Mouse (Mus musculus): ENCODE measurements at regions not wholly inside any gene's neighbourhood (a gene's known extent, or its start where the extent isn't known, plus 50 kb on each side); places are given as distances from the start of the nearest gene placed in this dataset.

- no peak for TF ChIP-seq POLR2A (IDR thresholded peaks at IDR 0.05; ENCODE audit: control insufficient read depth, extremely low read depth, insufficient read depth, low read length, poor library complexity)
- no peak for TF ChIP-seq CTCF (IDR thresholded peaks at IDR 0.05; ENCODE audit: borderline replicate concordance, control insufficient read depth, extremely low read depth, insufficient read depth, low read length, poor library complexity)
Measured at GRCm38 (mm10) chr1:137372236-137372635, 412.0 kb upstream of the Nr5a2 start.

All from thymus, adult 2 months (tissue).